Mouse (Mus musculus) ovary, postnatal 10 days (tissue): Measurements from ENCODE around the gene Pxdn.

Experiments used
- DNase-seq: peaks from one replicate; pipeline ENCODE4 v3.0.0; 2022; ENCODE audit warnings: low spot score

The Pxdn gene

GRCm38 (mm10) chr12:29937308-29937707 lies at the start of gene Pxdn:
Gene Pxdn, plus strand, starts transcription at chr12:29937608.
- no peak for DNase-seq

GRCm38 (mm10) chr12:29894669-29895068 lies 42.7 kb upstream of the Pxdn start:
- peak; percentile 6 for DNase-seq

- DNase-seq, result no peak
Measured at GRCm38 (mm10) chr12:29897533-29898085, 39.8 kb upstream of the Pxdn start.

- DNase-seq, result no peak
Measured at GRCm38 (mm10) chr12:29904101-29904874, 33.1 kb upstream of the Pxdn start.

- peak; percentile 10 for DNase-seq
Measured at GRCm38 (mm10) chr12:29907056-29907455, 30.4 kb upstream of the Pxdn start.

- DNase-seq, result no peak
Measured at GRCm38 (mm10) chr12:29916139-29916538, 21.3 kb upstream of the Pxdn start.

- DNase-seq, result no peak
Measured at GRCm38 (mm10) chr12:29916807-29917206, 20.6 kb upstream of the Pxdn start.

GRCm38 (mm10) chr12:29920298-29920697 lies 17.1 kb upstream of the Pxdn start:
- DNase-seq, result no peak

GRCm38 (mm10) chr12:29921481-29921880 lies 15.9 kb upstream of the Pxdn start:
- no peak for DNase-seq

GRCm38 (mm10) chr12:29926896-29927295 lies 10.5 kb upstream of the Pxdn start:
- no peak for DNase-seq

GRCm38 (mm10) chr12:29930591-29930990 lies 6.8 kb upstream of the Pxdn start:
- DNase-seq, result no peak

GRCm38 (mm10) chr12:29932951-29933350 lies 4.5 kb upstream of the Pxdn start:
- no peak for DNase-seq

GRCm38 (mm10) chr12:29933501-29933900 lies 3.9 kb upstream of the Pxdn start:
- DNase-seq, result no peak

GRCm38 (mm10) chr12:29934120-29934581 lies 3.3 kb upstream of the Pxdn start:
- DNase-seq, result no peak

GRCm38 (mm10) chr12:29937851-29938375 lies 505 bp downstream of the Pxdn start:
- DNase-seq, result peak; percentile 52

GRCm38 (mm10) chr12:29938376-29939041 lies 1.1 kb downstream of the Pxdn start:
- peak; percentile 56 for DNase-seq

- no peak for DNase-seq
Measured at GRCm38 (mm10) chr12:29939261-29939671, 1.9 kb downstream of the Pxdn start.

GRCm38 (mm10) chr12:29942435-29942834 lies 5.0 kb downstream of the Pxdn start:
- DNase-seq, result no peak

- DNase-seq, result no peak
Measured at GRCm38 (mm10) chr12:29944650-29945049, 7.2 kb downstream of the Pxdn start.

- DNase-seq, result no peak
Measured at GRCm38 (mm10) chr12:29945182-29945743, 7.9 kb downstream of the Pxdn start.

GRCm38 (mm10) chr12:29951043-29951442 lies 13.6 kb downstream of the Pxdn start:
- no peak for DNase-seq

GRCm38 (mm10) chr12:29951485-29951884 lies 14.1 kb downstream of the Pxdn start:
- DNase-seq, result no peak
